Mouse (Mus musculus) right cerebral cortex, postnatal 25 days (tissue): ENCODE measurements at regions not wholly inside any gene's neighbourhood (a gene's known extent, or its start where the extent isn't known, plus 50 kb on each side); places are given as distances from the start of the nearest gene placed in this dataset.
A peak's percentile ranks its signal among the peaks of the same experiment; 100 is the strongest.

Experiments used
- DNase-seq: peaks from one replicate; pipeline ENCODE4 v3.0.0; 2022

- DNase-seq = no peak
Measured at GRCm38 (mm10) chr5:119149389-119150185, 520.9 kb upstream of the Tbx3 start.

- DNase-seq = no peak
Measured at GRCm38 (mm10) chr5:119153086-119153485, 517.4 kb upstream of the Tbx3 start.

GRCm38 (mm10) chr5:119156638-119157037, 513.8 kb upstream of the Tbx3 start:
- DNase-seq = no peak

GRCm38 (mm10) chr5:119158171-119158570, 512.3 kb upstream of the Tbx3 start:
- DNase-seq = no peak

GRCm38 (mm10) chr5:119162132-119162675, 508.3 kb upstream of the Tbx3 start:
- no peak for DNase-seq

GRCm38 (mm10) chr5:119167718-119168117, 502.8 kb upstream of the Tbx3 start:
- DNase-seq = peak; percentile 85

DNA sequence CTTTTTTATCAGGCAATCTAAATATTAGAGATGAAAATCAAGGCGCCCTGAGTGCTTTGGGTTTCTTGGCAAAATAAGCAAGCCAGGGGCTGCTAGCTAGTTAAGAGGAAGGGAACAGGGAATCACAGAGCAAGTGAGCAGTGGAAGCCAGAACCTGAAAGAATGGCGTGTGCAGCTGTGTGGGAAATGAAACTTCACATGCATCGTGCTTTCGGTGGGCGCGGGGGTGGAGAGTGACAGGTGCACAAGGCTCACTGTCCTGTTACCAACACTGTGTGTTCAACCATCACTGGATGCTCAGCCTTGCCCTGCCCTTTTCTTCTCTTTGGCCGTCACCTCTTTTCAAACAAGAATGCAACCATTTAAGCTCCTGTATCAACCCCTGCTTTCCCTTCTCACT, 501.2 kb upstream of the Tbx3 start:
- no peak for DNase-seq

DNA sequence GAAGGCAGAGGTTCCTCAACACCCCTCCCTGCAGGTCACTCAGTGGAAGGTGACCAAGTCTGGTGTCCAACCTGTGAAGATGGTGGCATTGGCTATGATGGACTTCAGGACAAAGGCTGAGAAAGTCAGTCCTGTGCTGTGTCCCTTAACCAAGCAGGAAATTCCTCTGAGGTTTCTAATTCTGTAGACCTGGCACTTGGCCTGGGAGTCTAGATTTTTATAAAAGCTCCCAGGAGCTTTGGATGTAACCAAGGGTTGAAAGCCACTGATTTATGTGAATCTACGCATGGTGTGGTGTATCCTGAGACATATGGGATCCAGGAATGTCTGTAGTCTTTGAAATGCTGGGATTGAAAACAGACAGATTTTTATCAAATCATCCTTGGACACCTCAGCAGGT, 498.8 kb upstream of the Tbx3 start:
- no peak for DNase-seq

DNA sequence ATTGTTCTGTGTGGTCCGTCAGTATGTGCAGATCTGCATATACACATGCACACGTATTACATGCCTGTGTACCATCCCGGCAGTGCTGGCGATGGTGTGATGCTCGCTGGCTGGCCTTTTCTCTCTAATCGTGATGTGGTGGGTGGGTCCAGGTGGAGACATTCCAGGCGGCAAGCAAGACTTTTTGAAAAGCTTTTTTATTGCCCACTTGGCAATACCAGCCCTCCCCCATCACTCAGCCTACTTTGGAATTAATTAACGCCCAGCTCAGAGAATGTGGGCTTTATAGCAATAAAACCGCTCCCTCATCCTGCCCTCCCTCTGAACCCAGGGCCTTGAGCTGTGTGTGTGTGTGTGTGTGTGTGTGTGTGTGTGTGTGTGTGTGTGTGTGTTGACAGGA, 491.7 kb upstream of the Tbx3 start:
- DNase-seq = no peak

DNA sequence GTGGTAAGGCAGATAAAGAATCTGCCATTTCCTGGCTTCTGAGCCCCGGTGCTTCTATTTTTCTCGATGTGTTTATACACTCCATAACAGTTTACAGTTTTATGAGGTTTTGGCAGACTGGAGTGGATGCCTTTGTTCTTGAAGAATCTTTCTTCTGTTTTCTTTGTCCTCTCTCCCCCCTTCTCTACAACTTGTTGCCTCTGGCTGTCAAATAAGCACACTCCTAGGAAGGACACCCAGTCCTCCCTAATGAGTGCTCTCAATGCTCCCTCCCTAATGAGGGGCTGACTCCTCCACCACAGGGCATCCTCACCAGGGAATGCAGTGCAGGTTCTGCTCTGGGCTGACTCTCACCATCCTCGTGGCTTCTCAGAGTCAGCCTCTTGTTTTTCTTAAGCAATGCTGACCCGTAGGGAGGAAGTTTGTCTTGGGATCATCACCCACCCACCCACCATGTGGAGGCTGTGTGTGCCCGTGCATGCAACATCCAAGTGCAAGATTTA, 486.9 kb upstream of the Tbx3 start:
- no peak for DNase-seq

- DNase-seq = no peak
Measured at GRCm38 (mm10) chr5:119186611-119187010, 483.9 kb upstream of the Tbx3 start.

GRCm38 (mm10) chr5:119188476-119188875, 482.0 kb upstream of the Tbx3 start:
- no peak for DNase-seq

- no peak for DNase-seq
Measured at GRCm38 (mm10) chr5:119193699-119194681, 476.5 kb upstream of the Tbx3 start.

GRCm38 (mm10) chr5:119199906-119200305, 470.6 kb upstream of the Tbx3 start:
- DNase-seq = no peak

- no peak for DNase-seq
Measured at GRCm38 (mm10) chr5:119201251-119201650, 469.2 kb upstream of the Tbx3 start.

- DNase-seq = no peak
Measured at GRCm38 (mm10) chr5:119204736-119205135, 465.7 kb upstream of the Tbx3 start.

- no peak for DNase-seq
Measured at GRCm38 (mm10) chr5:119208077-119208476, 462.4 kb upstream of the Tbx3 start.

- peak; percentile 43 for DNase-seq
Measured at GRCm38 (mm10) chr5:119213196-119213595, 457.3 kb upstream of the Tbx3 start.

- no peak for DNase-seq
Measured at GRCm38 (mm10) chr5:119213692-119214357, 456.6 kb upstream of the Tbx3 start.

DNA sequence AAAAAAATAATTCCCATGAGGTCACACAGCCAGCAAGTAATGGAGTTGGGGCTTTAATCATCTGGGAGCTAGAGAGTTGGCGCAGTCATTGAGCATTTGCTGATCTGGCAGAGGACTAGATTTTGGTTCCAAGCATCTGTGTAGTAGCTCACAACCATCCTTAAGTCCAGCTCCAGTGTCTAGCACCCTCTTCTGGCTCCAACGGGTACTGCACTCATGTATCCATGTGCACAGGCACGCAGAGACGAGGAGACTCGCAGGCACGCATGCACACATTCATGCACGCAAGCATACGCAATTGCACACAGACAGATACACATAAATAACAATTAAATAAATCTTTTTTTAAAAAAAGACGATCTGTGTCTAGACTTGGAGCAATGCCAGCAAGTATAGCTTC, 455.5 kb upstream of the Tbx3 start:
- DNase-seq = no peak

GRCm38 (mm10) chr5:119215364-119215763, 455.1 kb upstream of the Tbx3 start:
- DNase-seq = no peak

- no peak for DNase-seq
Measured at GRCm38 (mm10) chr5:119216146-119216545, 454.3 kb upstream of the Tbx3 start.

- no peak for DNase-seq
Measured at GRCm38 (mm10) chr5:119217077-119217476, 453.4 kb upstream of the Tbx3 start.
